Comparison of ENCODE assay signal across 7 mouse cellular contexts in genomic region chr5:139075125-139075524, GRCm38 (mm10).
DNase-seq lines count a peak whose midpoint lies in the region; ATAC-seq and TF ChIP-seq lines count a peak whose summit lies in the region.

No protein-coding gene starts in this region.

- WGBS in small intestine, adult 2 months: 18% methylated on average over 3 of the region's 3 CpGs

- no peaks in the 10 kb centered on the region for H3K36me3 ChIP-seq in small intestine, adult 2 months (ENCODE audit: control insufficient read depth, insufficient read depth, low read length)

- peak; percentile 95 for ATAC-seq in megakaryocyte progenitor cell, adult 5-6 weeks (replicated peaks; ENCODE audit: poor library complexity)

- TF ChIP-seq CTCF in small intestine, adult 2 months (IDR thresholded peaks at IDR 0.05; ENCODE audit: extremely low read depth, insufficient read length, insufficient replicate concordance, low read depth, low read length): peak; percentile 79; the same call in 1 of the 2 replicates

- H3K4me1 ChIP-seq in small intestine, adult 2 months (ENCODE audit: control insufficient read depth, insufficient read depth, insufficient read length, low read length): peaks cover 11% of the 10 kb centered on the region; the same call in 1 of the 2 replicates

- no peak overlapping the region for H3K27ac ChIP-seq in small intestine, adult 2 months (ENCODE audit: insufficient read depth, low read depth, low read length)

- intact Hi-C loops in heart, postnatal 36 days (cut with DNase I): loop anchor here (1.0 to 2.0 kb wide), 2 partner anchors 104 to 226 kb away; no protein-coding TSS in a partner anchor

- peak; percentile 70 for DNase-seq in ES-CJ7 (ENCODE audit: low read depth, low spot score)
- DNase-seq in adrenal gland, adult 2 months: peak; percentile 80
- peak; percentile 62 for DNase-seq in embryo, embryonic 9.5 days (ENCODE audit: extremely low spot score)
- peak; percentile 76 for DNase-seq in heart, postnatal 36 days
- DNase-seq in layer of hippocampus, adult 9-10 months (ENCODE audit: low spot score): peak; percentile 70

- no peak overlapping the region for H3K4me3 ChIP-seq in small intestine, adult 2 months (ENCODE audit: low read depth, low read length)

- no peak for TF ChIP-seq POLR2A in small intestine, adult 2 months (IDR thresholded peaks at IDR 0.05; ENCODE audit: low read depth, low read length)

- no peaks in the 10 kb centered on the region for H3K27me3 ChIP-seq in small intestine, adult 2 months (ENCODE audit: control insufficient read depth, insufficient read depth, low read length)
